Mouse (Mus musculus): ENCODE measurements around the gene Cask.

The Cask gene

GRCm38 (mm10) chrX:13725573-13726403 lies 125.4 kb downstream of the Cask start:
- in situ Hi-C loops (cut with MboI, MseI) = no loop called here

- in situ Hi-C loops (cut with MboI, MseI) = loop anchor here in 1 of 2 experiments (25.0 kb wide), 1 partner anchor 1492 kb away; no protein-coding TSS in a partner anchor
Observed at GRCm38 (mm10) chrX:13720296-13720829, 130.8 kb downstream of the Cask start.

DNA sequence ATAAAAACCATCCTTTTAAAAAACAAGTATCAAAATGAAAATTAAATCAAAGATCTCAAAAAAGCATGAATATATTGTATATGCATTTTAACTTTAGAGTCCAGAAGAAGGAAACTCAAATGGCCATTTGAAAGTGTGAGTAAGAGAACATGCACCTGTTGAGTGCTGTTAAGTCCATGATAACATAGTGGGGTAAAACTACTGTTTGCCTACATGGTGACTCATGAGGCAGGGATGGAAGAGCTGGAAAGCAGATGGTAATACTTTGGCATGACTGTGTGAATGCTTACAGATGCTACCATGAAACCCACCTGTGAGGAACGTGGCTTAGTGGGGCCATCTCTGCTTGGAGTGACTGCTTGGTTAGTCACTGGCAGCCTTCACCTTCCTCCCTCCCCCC lies 132.9 kb downstream of the Cask start:
- in situ Hi-C loops (cut with MboI, MseI) = loop anchor here in 1 of 2 experiments (10.0 to 25.0 kb wide), 2 partner anchors 277 to 1494 kb away; no protein-coding TSS in a partner anchor

DNA sequence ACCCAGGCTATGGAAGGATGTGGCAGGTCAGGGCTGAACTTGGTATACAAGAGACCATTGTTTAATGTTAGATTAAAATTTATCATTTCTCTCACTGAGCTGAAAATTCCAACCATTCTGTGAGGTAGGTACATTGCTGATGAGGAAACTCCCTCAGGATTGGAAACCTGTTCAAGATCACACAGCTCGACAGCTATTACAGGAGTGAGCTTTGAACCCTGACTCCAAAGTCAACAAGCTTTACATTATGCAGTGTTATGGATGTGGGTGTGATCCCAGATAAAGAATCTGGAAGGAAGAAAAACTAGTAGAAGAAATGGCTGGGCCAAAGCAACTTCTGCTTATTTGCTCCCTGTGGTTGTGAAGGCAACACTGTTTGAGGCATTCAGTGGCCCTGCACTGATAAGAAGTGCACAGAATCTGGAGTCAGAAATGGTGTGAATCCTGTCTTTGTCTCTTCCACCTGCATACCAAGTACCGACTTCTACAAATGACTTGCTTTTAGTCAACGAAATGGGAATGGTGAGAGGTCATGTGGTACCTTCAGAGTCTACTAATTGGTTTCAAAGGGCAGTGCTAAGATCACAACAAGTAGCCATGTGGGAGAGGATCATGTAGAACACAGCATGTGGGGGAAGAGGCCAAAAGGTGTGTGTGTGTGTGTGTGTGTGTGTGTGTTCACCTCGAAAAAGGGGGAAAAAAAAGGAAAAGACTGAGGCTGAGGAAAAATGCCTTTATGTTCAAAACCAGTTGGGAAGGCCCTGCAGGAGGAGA lies 134.2 kb downstream of the Cask start:
- in situ Hi-C loops (cut with MboI, MseI) = loop anchor here in 1 of 2 experiments (10.0 to 25.0 kb wide), 2 partner anchors 278 to 1495 kb away; no protein-coding TSS in a partner anchor

GRCm38 (mm10) chrX:13710174-13710573 lies 141.0 kb downstream of the Cask start:
- in situ Hi-C loops (cut with MboI, MseI) = loop anchor here in 1 of 2 experiments (10.0 to 25.0 kb wide), 2 partner anchors 285 to 1502 kb away; no protein-coding TSS in a partner anchor

GRCm38 (mm10) chrX:13705051-13705450 lies 146.1 kb downstream of the Cask start:
- in situ Hi-C loops (cut with MboI, MseI) = loop anchor here in 1 of 2 experiments (25.0 kb wide), 1 partner anchor 1507 kb away; no protein-coding TSS in a partner anchor

DNA sequence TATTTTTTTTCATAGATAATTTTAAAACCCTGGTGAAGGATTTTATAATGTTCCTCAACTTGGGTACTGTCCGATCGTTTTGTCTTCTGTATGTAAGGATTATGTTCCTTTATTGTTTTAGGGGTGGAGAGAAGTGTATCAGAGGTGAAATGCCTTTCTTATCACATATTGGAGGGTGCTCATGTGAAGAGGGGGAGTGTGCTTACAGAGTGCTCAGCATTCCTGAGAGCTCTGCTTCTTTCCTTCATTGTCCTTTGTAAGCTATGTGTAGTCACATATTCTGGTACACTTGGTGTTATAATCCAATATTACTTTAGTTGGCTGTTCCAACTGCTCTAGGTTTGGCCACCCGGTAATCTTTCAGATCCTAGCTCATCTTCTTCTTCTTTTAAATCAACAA lies 150.5 kb downstream of the Cask start:
- in situ Hi-C loops (cut with MboI, MseI) = loop anchor here in 1 of 2 experiments (25.0 kb wide), 1 partner anchor 1512 kb away; no protein-coding TSS in a partner anchor

DNA sequence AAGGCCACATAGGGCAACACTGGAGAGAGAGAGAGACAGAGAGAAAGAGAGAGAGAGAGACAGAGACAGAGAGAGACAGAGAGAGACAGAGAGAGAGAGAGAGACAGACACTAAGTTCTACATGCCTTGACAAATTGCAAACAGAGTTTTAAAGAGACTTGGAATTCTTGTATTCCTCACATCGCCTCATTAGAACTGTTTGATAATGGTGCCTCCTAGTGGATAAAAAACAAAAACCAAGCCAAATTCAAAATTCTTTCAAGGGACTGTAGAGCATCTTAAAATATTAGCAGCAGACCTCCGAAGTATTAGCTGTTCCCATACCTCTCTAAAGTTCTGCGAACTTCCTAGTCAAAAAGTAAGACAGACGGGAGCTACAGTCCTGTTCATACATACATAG lies 159.3 kb downstream of the Cask start:
- in situ Hi-C loops (cut with MboI, MseI) = no loop called here

DNA sequence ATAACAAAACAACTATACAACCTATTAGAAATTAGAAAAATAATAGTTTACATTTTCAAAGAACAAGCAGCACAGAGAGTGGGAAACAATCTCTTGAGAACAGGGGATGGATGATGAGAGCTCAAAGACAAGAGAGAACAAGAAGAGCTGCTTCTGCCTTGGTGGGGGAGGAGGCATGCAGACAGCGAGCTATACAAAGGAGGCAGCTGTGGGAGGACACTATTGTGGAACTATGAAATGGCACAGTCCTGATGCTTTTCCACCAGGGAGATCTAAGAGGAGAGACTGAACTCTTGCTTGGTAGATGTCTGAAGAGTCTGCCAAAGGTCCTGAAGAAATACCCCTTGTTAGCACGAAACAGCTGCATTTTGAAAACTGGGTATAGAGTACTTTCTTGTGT lies 162.8 kb downstream of the Cask start:
- in situ Hi-C loops (cut with MboI, MseI) = no loop called here

- in situ Hi-C loops (cut with MboI, MseI) = no loop called here
Observed at GRCm38 (mm10) chrX:13686589-13686988, 164.6 kb downstream of the Cask start.

DNA sequence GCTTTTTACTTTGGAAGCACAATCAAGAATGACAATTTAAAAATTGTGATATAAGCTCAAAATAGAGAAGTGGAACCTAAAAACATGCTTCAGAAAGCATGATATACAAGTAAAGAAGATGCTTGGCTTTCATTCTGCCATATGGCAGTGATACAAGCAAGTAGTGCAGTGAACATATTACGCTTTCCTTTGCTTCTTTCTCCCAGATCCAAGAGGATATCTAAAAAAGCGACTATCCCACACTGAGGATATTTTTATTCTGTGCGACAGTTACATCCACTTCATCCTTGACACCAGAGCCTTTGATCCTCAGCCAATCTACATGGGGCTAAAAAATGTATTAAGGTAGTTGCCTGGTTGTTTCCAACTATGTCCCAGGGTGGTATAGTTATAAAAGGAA lies 169.4 kb downstream of the Cask start:
- in situ Hi-C loops (cut with MboI, MseI) = no loop called here

GRCm38 (mm10) chrX:13673001-13673400 lies 178.2 kb downstream of the Cask start:
- in situ Hi-C loops (cut with MboI, MseI) = no loop called here

- in situ Hi-C loops (cut with MboI, MseI) = no loop called here
Observed at GRCm38 (mm10) chrX:13670342-13670741, 180.8 kb downstream of the Cask start.

GRCm38 (mm10) chrX:13668867-13669266 lies 182.3 kb downstream of the Cask start:
- in situ Hi-C loops (cut with MboI, MseI) = no loop called here

- in situ Hi-C loops (cut with MboI, MseI) = no loop called here
Observed at GRCm38 (mm10) chrX:13661063-13661462, 190.1 kb downstream of the Cask start, which contains the start of gene Gpr82. Gene Gpr82 (plus strand): TSS chrX:13661363.

- in situ Hi-C loops (cut with MboI, MseI) = loop anchor here (5.0 to 10.0 kb wide), 3 partner anchors 132 to 432 kb away; partner anchors contain the start of gene Nyx (in 1 of the 2)
Observed at GRCm38 (mm10) chrX:13659201-13659890, 191.8 kb downstream of the Cask start.

- in situ Hi-C loops (cut with MboI, MseI) = loop anchor here (5.0 to 10.0 kb wide), 3 partner anchors 131 to 431 kb away; partner anchors contain the start of gene Nyx (in 1 of the 2)
Observed at GRCm38 (mm10) chrX:13658616-13659140, 192.5 kb downstream of the Cask start.

DNA sequence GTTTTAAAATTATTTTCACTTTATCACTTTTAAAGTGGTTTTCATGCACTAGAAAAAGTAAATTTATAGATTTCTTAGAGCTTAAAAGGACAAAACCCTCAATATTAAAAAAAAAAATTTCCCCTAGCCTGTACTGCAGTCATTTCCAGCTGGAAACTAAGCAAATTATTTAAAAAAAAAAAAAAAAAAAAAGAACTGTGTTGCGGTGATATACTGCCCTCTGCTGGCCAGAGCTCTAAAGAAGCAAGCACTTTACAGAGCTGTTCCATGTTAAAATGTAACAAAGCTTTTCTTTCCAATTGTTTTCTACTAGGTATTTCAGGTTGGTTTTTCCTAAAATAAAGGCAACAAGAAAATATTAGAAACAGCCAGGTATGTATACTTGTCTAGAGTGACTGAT lies 194.4 kb downstream of the Cask start:
- in situ Hi-C loops (cut with MboI, MseI) = loop anchor here (5.0 to 10.0 kb wide), 3 partner anchors 129 to 429 kb away; partner anchors contain the start of gene Nyx (in 1 of the 2)

DNA sequence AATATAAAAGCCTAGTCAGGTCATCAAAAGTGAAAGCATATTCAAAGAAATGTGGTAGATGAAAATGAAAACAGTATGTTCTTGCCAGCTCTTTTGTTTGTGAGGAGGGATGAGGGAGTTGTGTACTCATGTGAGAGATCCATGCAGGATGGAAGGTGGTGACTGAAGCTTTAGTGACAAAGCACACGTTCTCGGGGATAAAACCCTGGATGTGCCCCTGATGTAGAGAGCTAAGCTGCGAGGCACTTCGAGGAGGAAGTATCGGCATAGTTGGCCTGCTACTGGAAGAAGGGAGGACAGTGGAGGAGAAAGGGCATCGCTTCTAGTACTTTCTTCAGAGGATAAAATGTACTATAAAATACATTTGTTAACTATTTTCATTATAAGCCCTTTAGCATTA lies 195.3 kb downstream of the Cask start:
- in situ Hi-C loops (cut with MboI, MseI) = loop anchor here (5.0 to 10.0 kb wide), 3 partner anchors 129 to 429 kb away; partner anchors contain the start of gene Nyx (in 1 of the 2)

DNA sequence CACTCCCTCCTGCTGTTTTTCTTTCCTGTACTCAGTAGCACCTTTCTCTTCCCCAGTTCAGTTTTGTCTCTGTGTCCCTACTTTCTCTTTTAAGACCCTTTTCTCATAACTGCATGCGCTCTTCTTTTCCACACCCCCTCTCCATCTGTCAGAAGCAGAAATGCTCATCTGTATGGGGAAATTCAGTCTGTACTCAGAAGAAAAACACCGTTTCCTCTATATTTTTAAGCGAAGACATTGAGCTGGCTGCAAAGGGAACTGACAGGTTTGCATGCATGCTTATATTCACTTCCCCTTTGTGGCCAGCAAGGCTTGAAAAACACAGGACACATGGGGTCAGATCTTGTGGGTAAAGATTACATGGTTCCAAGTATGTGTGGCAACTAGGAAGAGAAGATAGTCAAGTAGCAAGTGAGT lies 196.2 kb downstream of the Cask start:
- in situ Hi-C loops (cut with MboI, MseI) = loop anchor here (5.0 to 10.0 kb wide), 3 partner anchors 128 to 428 kb away; partner anchors contain the start of gene Nyx (in 1 of the 2)

Measured in T-helper 17 cell (primary cell).